Mouse (Mus musculus) lung, postnatal 0 days (tissue): ENCODE results near the gene Rbm39. TPM values are rescaled to one million over a fixed set of nuclear protein-coding genes. Genes with fewer than 3 reads are reported as not detected.

ENCODE experiments used
- ATAC-seq: fragments of 200-750 bp; cut with Nextera tagmentation; 2 replicates; pipeline ENCODE4 v1.8.0; 2017; ENCODE audit warnings: moderate library complexity
- DNase-seq: peaks from one replicate; pipeline ENCODE4 v3.0.0-alpha.2; 2016; ENCODE audit warnings: low spot score
- H3K27ac ChIP-seq: fragments of 300-500 bp; sonication (generic); 2 replicates; pipeline ENCODE4 v1.5.1; 2014; ENCODE audit warnings: antibody characterized with exemption, mild to moderate bottlenecking, low read length, mixed read lengths
- H3K27me3 ChIP-seq: fragments of 300-500 bp; sonication (generic); replicated peaks from 2 replicates; pipeline ENCODE4 v1.6.1; 2014; ENCODE audit warnings: low read length, mixed read lengths; ENCODE audit not compliant: insufficient read depth
- H3K36me3 ChIP-seq: fragments of 300-500 bp; sonication (generic); 2 replicates; pipeline ENCODE4 v1.6.1; 2014; ENCODE audit warnings: low read length, mixed read lengths; ENCODE audit not compliant: insufficient read depth
- H3K4me1 ChIP-seq: fragments of 300-500 bp; sonication (generic); 2 replicates; pipeline ENCODE4 v1.6.1; 2014; ENCODE audit warnings: antibody characterized with exemption, low read depth, low read length, mixed read lengths; ENCODE audit not compliant: insufficient read depth
- H3K4me2 ChIP-seq: fragments of 300-500 bp; sonication (generic); replicated peaks from 2 replicates; pipeline ENCODE4 v1.6.1; 2014; ENCODE audit warnings: low read depth, mild to moderate bottlenecking, low read length, moderate library complexity, mixed read lengths
- H3K4me3 ChIP-seq: fragments of 300-500 bp; sonication (generic); 2 replicates; pipeline ENCODE4 v1.5.1; 2014; ENCODE audit warnings: low read depth, low read length
- H3K9ac ChIP-seq: fragments of 300-500 bp; sonication (generic); replicated peaks from 2 replicates; pipeline ENCODE4 v1.6.1; 2014; ENCODE audit warnings: low read depth, mild to moderate bottlenecking
- H3K9me3 ChIP-seq: fragments of 300-500 bp; sonication (generic); 2 replicates; pipeline ENCODE4 v1.6.1; 2016; ENCODE audit warnings: low read length, mixed read lengths
- CTCF ChIP-seq: IDR thresholded peaks from 2 replicates; pipeline ENCODE4 v1.5.1; 2016; ENCODE audit warnings: antibody characterized with exemption, mild to moderate bottlenecking
- EP300 ChIP-seq: IDR thresholded peaks from 2 replicates; pipeline ENCODE4 v1.6.1; 2016; ENCODE audit warnings: antibody characterized with exemption, mild to moderate bottlenecking, control low read depth
- WGBS: fragments of 180-500 bp; shearing (Covaris S2); extraction: QIAGEN DNeasy Blood & Tissue Kit; methylation state at CpG from one replicate; pipeline ENCODE4 v1.1.7; 2014; 5-methylcytosine and 5-hydroxymethylcytosine counted together
- polyA plus RNA-seq: library from polyadenylated mRNA; unstranded; fragments of >200 nt; fragmentation: Nextera tagmentation; extraction: Ambion mirVana; gene quantifications from 2 replicates; pipeline ENCODE4 v1.2.1, GENCODE M21; 2015

The Rbm39 gene
- polyA plus RNA-seq, 1 experiment from 2014 or later = 654 TPM

DNA sequence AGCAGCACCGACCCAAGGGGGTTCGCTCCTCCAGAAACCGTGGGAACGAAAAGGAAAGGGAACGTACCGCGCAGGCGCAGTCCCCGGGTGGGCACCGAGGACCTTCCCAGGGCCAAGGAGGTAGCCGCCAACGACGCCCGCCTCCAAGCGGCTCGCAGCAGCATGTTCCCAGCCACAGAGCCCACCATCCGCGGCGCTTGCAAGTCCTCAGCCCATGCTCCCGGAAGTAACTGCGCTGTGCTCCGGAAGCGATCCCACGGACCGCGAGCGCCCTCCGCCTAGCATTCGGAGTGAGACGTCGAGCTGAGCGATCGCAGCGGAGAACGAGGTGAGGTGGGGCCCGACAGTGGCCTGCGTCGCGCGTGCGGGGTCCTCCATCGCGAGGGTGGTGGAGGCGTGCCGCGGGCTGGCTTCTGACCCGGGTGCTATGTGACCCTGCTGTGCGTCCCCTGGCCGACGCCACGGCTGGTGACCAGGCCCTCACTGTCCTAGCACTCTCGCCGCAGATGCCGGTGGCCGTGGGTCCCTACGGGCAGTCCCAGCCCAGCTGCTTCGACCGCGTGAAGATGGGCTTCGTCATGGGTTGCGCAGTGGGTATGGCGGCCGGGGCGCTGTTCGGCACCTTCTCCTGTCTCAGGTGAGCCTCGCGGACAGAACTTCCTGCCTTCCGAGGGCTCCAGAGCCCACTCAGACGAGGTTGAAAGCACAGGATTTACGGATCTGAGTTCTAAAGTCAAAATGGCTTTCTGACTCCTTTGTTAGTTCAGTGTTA is 35.9 kb downstream of the Rbm39 start, which contains the start of the genes Romo1 and Nfs1:
Gene Romo1, plus strand, starts transcription at position 87 of the 772 bp plus-strand sequence.
Gene Nfs1, minus strand, starts transcription at position 234 of the 772 bp plus-strand sequence.
- Histone ChIP-seq H3K4me3 (peak within 1 kb of the TSS; percentile 68), H3K4me1 (peaks cover 4% of the 10 kb centered on the region), H3K9ac (peak within 1 kb of the TSS; percentile 87), H3K9me3 (no peaks in the 10 kb centered on the region), H3K36me3 (peaks cover 25% of the 10 kb centered on the region), H3K27me3 (no peaks in the 10 kb centered on the region), H3K4me2 (peak within 1 kb of the TSS; percentile 85), H3K27ac (peak within 1 kb of the TSS; percentile 88)
- under 1% methylated on average over 57 of the region's 70 CpGs for WGBS
- ATAC-seq = peak; percentile 97
- TF ChIP-seq EP300 = no peak
- peak; percentile 80 for TF ChIP-seq CTCF
- DNase-seq = peak; percentile 97

DNA sequence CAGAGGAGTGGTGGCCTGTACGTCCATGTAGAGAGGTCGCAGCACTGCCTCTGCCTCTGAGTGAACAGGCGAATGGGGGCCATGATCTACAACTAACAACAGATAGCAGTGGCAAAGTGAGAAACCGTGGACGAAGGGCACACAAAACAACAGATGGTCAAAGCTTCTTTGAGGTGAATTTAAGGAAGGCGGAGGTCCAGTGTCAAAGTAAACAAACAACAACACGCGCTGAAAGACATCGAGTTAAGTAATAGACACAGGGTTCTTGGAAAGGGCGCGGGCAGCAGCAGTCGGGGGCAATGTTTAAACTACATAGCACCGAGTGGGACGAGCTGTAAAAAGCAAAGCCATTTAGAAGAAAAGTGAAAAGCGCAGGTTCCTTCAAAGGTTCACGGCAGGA is 36.7 kb downstream of the Rbm39 start:
- 0 out of 2 replicates have a peak, but pooled peaks have one; percentile 1 for ATAC-seq
- 2% methylated on average over 16 of the region's 16 CpGs for WGBS

DNA sequence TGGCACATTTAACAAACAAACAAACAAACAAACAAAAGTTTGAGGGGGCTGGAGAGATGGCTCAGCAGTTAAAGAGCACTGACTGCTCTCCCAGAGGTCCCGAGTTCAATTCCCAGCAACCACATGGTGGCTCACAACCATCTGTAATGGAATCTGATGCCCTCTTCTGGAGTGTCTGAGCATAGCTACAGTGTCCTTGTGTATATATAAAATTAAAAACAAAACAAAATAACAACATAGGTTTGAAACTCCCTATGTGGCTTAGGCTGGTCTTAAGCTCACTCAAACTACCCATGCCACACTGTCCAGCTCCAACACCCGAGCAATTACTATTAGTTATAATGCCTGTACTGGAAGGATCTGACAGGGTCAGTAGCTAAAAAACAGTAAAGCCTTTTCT is 37.2 kb downstream of the Rbm39 start:
- Histone ChIP-seq H3K4me3 (no peak overlapping the region), H3K9ac (peak overlapping the region; percentile 87; the same call in 1 of the 2 replicates), H3K4me2 (peak overlapping the region; percentile 85; the same call in 1 of the 2 replicates), H3K27ac (peak overlapping the region; percentile 88; the same call in 1 of the 2 replicates), H3K9me3 (no peaks in the 10 kb centered on the region), H3K4me1 (peaks cover 4% of the 10 kb centered on the region), H3K27me3 (no peaks in the 10 kb centered on the region), H3K36me3 (peaks cover 18% of the 10 kb centered on the region)
- TF ChIP-seq EP300 (no peak), CTCF (no peak)
- 73% methylated on average over 2 of the region's 2 CpGs for WGBS
- ATAC-seq (no peak), DNase-seq (no peak)

More for the DNA sequence above, 36.7 kb downstream of the Rbm39 start:
- Histone ChIP-seq H3K27ac (peak overlapping the region; percentile 88), H3K4me2 (peak overlapping the region; percentile 85), H3K36me3 (peaks cover 22% of the 10 kb centered on the region), H3K9me3 (no peaks in the 10 kb centered on the region), H3K9ac (peak overlapping the region; percentile 87), H3K4me3 (peak overlapping the region; percentile 68), H3K27me3 (no peaks in the 10 kb centered on the region), H3K4me1 (peaks cover 4% of the 10 kb centered on the region)
- no peak for DNase-seq
- no peak for TF ChIP-seq CTCF
- TF ChIP-seq EP300 = no peak

DNA sequence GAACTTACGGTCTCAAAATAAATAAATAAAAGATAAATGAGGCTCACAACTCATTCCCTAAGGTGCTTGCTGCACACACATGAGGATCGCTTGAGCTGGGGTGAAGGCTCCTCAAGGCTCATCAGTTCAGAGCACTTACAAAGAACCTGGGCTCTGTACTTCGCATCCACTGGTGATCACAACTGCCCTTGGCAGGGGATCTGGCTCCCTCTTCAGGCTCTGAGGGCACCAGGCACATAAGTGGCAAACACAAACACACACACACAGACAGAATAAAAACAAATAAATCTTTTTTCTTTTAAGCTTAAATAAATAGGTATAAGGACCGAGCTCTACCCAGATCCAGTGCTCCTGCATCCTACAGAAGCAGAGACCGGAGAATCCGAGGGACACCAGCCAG is 44.3 kb downstream of the Rbm39 start:
- WGBS = 87% methylated on average over 6 of the region's 6 CpGs
- Histone ChIP-seq H3K4me2 (no peak overlapping the region), H3K4me3 (no peak overlapping the region), H3K36me3 (peaks cover 9% of the 10 kb centered on the region), H3K4me1 (no peaks in the 10 kb centered on the region), H3K9me3 (no peaks in the 10 kb centered on the region), H3K27ac (no peak overlapping the region), H3K9ac (no peak overlapping the region), H3K27me3 (no peaks in the 10 kb centered on the region)
- TF ChIP-seq EP300 (no peak), CTCF (peak; percentile 46)
- ATAC-seq (no peak), DNase-seq (no peak)

DNA sequence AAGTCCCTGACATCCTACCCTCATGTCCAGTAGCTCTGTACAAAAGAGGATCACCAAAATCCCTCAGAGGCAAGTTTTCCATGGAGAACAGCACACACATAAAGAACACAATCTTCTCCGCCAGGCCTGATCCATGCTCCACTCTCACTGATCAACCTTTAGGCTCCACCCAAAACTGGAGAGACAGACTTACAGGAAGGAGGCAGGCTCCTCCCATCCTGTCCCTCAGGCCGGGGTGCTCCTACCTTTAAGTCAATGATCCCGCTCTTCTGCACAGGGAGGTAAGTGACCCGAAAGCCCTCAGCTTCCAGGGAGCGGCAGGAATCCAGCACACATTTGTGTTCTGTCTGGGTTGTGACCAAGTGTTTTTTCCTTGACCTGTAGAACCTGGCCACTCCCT is 45.9 kb downstream of the Rbm39 start:
- Histone ChIP-seq H3K9ac (no peak overlapping the region), H3K4me2 (no peak overlapping the region), H3K27me3 (no peaks in the 10 kb centered on the region), H3K4me3 (no peak overlapping the region), H3K27ac (no peak overlapping the region), H3K36me3 (peaks cover 6% of the 10 kb centered on the region), H3K9me3 (no peaks in the 10 kb centered on the region), H3K4me1 (no peaks in the 10 kb centered on the region)
- WGBS = 80% methylated on average over 5 of the region's 5 CpGs
- DNase-seq = no peak
- no peak for ATAC-seq
- no peak for TF ChIP-seq CTCF
- no peak for TF ChIP-seq EP300

DNA sequence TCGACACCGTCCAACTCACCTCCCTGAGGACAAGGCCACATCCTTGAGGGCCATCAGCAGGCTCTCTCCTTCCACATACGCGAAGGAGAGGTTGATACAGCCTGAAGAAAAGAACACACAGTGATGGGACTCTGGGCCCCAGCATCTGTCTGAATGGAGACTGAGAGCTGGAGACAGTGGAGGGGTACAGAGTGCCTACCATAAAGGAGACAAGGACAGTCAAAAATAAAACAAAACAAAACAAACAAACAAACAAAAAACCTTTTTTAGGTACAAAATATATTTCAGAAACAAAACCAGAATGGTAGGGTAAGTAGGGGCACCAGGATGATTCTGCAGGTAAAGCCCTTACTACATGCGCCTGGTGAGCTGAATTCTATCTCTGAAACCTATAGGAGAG is 53.0 kb downstream of the Rbm39 start, which contains the start of gene Gm28036:
Gene Gm28036, minus strand, starts transcription at position 101 of the 400 bp plus-strand sequence.
- ATAC-seq = no peak
- peaks cover 15% of the 10 kb centered on the region; the same call in 1 of the 2 replicates for H3K36me3 ChIP-seq

More for the DNA sequence above, 53.0 kb downstream of the Rbm39 start, which contains the start of gene Gm28036:
- 93% methylated on average over 5 of the region's 5 CpGs for WGBS
- no peak within 1 kb of the TSS for H3K4me3 ChIP-seq
- no peak within 1 kb of the TSS for H3K4me2 ChIP-seq
- no peak for TF ChIP-seq CTCF
- TF ChIP-seq EP300 = no peak
- no peak within 1 kb of the TSS for H3K9ac ChIP-seq
- no peak within 1 kb of the TSS for H3K27ac ChIP-seq
- no peak for DNase-seq
- H3K4me1 ChIP-seq = no peaks in the 10 kb centered on the region
- H3K27me3 ChIP-seq = no peaks in the 10 kb centered on the region
- H3K9me3 ChIP-seq = no peaks in the 10 kb centered on the region
